Mouse (Mus musculus): ENCODE results near the gene Scrn1.

- TF ChIP-seq CTCF (IDR thresholded peaks at IDR 0.05) (no peak), EP300 (IDR thresholded peaks at IDR 0.05; ENCODE audit: insufficient read depth, low read depth, low read length) (no peak), POLR2A (IDR thresholded peaks at IDR 0.05; ENCODE audit: insufficient read depth, low read depth, low read length) (no peak)
Observed at GRCm38 (mm10) chr6:54485973-54486569, 80.2 kb downstream of the Scrn1 start.
